Mouse (Mus musculus): ENCODE measurements around the gene 1700067K01Rik.

- TF ChIP-seq E2F4 (IDR thresholded peaks at IDR 0.05; ENCODE audit: insufficient read depth), result no peak
- TF ChIP-seq POLR2A (IDR thresholded peaks at IDR 0.05; ENCODE audit: insufficient read length, low read depth), result peak; percentile 86
These were observed 28.9 kb upstream of the 1700067K01Rik start, which contains the start of gene Prkaca for GRCm38 (mm10) chr8:83972150-83973120.

Measured in myocyte (in vitro differentiated cells).